Mouse (Mus musculus) left cerebral cortex, postnatal 36 days (tissue): ENCODE measurements around the gene Bmx. TPM values are rescaled to one million over a fixed set of nuclear protein-coding genes. Genes with fewer than 3 reads are reported as not detected.
A peak's percentile ranks its signal among the peaks of the same experiment; 100 is the strongest.

Experiments
- DNase-seq, 2 experiments: peaks; one replicate each; pipeline ENCODE4 v3.0.0; 2021 to 2022; ENCODE audit warnings: low spot score in 2 of 2, mixed read lengths in 1 of 2
- intact Hi-C: fragments of 180-260 bp; cut with DNase I; formaldehyde crosslinking; loops from one replicate; pipeline ENCODE4 v1.15.1; 2025
- total RNA-seq, 2 experiments: library from RNA; stranded (reverse); gene quantifications; 2 replicates each; pipeline ENCODE4 v1.2.3; 2021

The Bmx gene
- total RNA-seq: under 1 TPM; 0.57 to 0.77 TPM

- intact Hi-C loops: no loop called here
Measured at GRCm38 (mm10) chrX:164258057-164258456, at the start of gene Bmx. Bmx (minus strand) TSS chrX:164258193.

GRCm38 (mm10) chrX:164306250-164306649 lies 48.3 kb upstream of the Bmx start:
- intact Hi-C loops: no loop called here

More at GRCm38 (mm10) chrX:164258057-164258456, at the start of gene Bmx:
- DNase-seq: no peak

GRCm38 (mm10) chrX:164291147-164291546 lies 33.2 kb upstream of the Bmx start:
- intact Hi-C loops: no loop called here

More at GRCm38 (mm10) chrX:164306250-164306649, 48.3 kb upstream of the Bmx start:
- no peak for DNase-seq

GRCm38 (mm10) chrX:164287077-164287476 lies 29.1 kb upstream of the Bmx start:
- DNase-seq: no peak
- intact Hi-C loops: loop anchor here (2.0 kb wide), 1 partner anchor 102 kb away; no protein-coding TSS in a partner anchor

More at GRCm38 (mm10) chrX:164291147-164291546, 33.2 kb upstream of the Bmx start:
- DNase-seq: no peak

GRCm38 (mm10) chrX:164283808-164284207 lies 25.8 kb upstream of the Bmx start:
- no peak for DNase-seq
- intact Hi-C loops: no loop called here

- DNase-seq: no peak
- intact Hi-C loops: no loop called here
Measured at GRCm38 (mm10) chrX:164280918-164281647, 23.1 kb upstream of the Bmx start.

GRCm38 (mm10) chrX:164275536-164275935 lies 17.5 kb upstream of the Bmx start:
- intact Hi-C loops: no loop called here
- no peak for DNase-seq

- DNase-seq: no peak
- intact Hi-C loops: no loop called here
Measured at GRCm38 (mm10) chrX:164270603-164271002, 12.6 kb upstream of the Bmx start.

GRCm38 (mm10) chrX:164269285-164269761 lies 11.3 kb upstream of the Bmx start, which contains the start of gene Pir:
Pir (plus strand) TSS chrX:164269371.
- intact Hi-C loops: no loop called here
- DNase-seq: peak; percentile 18 to 23

- DNase-seq: no peak
- intact Hi-C loops: no loop called here
Measured at GRCm38 (mm10) chrX:164264861-164265260, 6.9 kb upstream of the Bmx start.

- intact Hi-C loops: no loop called here
- DNase-seq: no peak
Measured at GRCm38 (mm10) chrX:164262286-164262685, 4.3 kb upstream of the Bmx start.

GRCm38 (mm10) chrX:164258662-164259061 lies 669 bp upstream of the Bmx start:
- DNase-seq: no peak
- intact Hi-C loops: no loop called here

- DNase-seq: no peak
- intact Hi-C loops: no loop called here
Measured at GRCm38 (mm10) chrX:164256527-164256926, 1.5 kb downstream of the Bmx start.

GRCm38 (mm10) chrX:164246722-164247121 lies 11.3 kb downstream of the Bmx start:
- no peak for DNase-seq
- intact Hi-C loops: no loop called here

- intact Hi-C loops: no loop called here
- DNase-seq: no peak
Measured at GRCm38 (mm10) chrX:164245714-164246113, 12.3 kb downstream of the Bmx start.

- intact Hi-C loops: no loop called here
- DNase-seq: no peak
Measured at GRCm38 (mm10) chrX:164233380-164233779, 24.6 kb downstream of the Bmx start.

- no peak for DNase-seq
- intact Hi-C loops: no loop called here
Measured at GRCm38 (mm10) chrX:164221989-164222388, 36.0 kb downstream of the Bmx start.

- no peak for DNase-seq
- intact Hi-C loops: no loop called here
Measured at GRCm38 (mm10) chrX:164200547-164200946, 57.4 kb downstream of the Bmx start.

GRCm38 (mm10) chrX:164197679-164198078 lies 60.3 kb downstream of the Bmx start:
- no peak for DNase-seq
- intact Hi-C loops: no loop called here

GRCm38 (mm10) chrX:164189880-164190279 lies 68.1 kb downstream of the Bmx start:
- intact Hi-C loops: no loop called here
- DNase-seq: no peak

- DNase-seq: peak; percentile 4 to 14
- intact Hi-C loops: loop anchor here (1.0 to 5.0 kb wide), 3 partner anchors 103 to 265 kb away; no protein-coding TSS in a partner anchor
Measured at GRCm38 (mm10) chrX:164183844-164184243, 74.1 kb downstream of the Bmx start.
